Mouse (Mus musculus): ENCODE measurements around the gene Cacna1d.

DNA sequence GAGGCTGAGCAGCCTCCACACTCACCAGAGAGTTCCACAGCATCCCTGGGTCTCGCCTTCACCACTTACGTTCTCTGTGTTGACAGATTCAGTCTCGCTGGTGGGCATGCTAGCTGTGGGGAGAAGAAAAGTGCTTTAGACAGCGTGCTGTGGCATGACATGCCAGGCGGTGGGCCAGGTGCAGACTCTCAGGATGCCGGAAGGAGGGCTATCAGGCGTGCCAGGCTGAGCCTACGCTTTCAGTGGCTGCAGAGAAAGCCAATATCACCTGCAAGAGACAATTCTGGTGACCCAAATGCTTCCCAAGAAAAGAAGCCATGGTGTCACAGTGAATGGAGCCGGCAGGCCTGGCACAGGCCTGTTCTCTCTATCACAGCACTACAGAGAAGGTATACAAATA lies 361.2 kb downstream of the Cacna1d start:
- TF ChIP-seq POLR2A (IDR thresholded peaks at IDR 0.05; ENCODE audit: extremely low read depth, insufficient read depth, low read length) (no peak), CTCF (IDR thresholded peaks at IDR 0.05; ENCODE audit: low read depth, low read length) (no peak)

Data from liver, adult 2 months (tissue).